Mouse (Mus musculus) cerebellum, adult 11-12 months (tissue): ENCODE data around the gene Unc5b.

Experiments
- DNase-seq: peaks from one replicate; pipeline ENCODE4 v3.0.0; 2022

The Unc5b gene

DNA sequence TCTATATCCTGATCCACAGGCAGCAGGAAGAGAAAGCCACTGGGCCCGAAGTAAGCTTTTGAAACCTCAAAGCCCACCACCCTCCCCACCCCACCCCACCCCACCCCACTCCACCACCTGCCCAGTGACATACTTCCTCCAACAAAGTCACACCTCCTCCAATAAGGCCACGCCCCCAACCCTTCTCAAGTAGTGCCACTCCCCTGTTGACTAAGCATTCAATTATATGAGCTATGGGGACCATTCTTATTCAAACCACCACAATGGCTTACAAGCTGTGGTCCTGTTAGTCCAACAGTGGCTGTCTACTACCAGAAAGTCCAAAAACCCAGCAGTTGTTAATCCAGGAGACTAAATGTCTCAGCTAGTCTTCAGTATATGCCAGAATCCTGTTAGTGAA lies 112.9 kb downstream of the Unc5b start:
- DNase-seq, result no peak

GRCm38 (mm10) chr10:60716449-60716848 lies 114.9 kb downstream of the Unc5b start:
- DNase-seq, result no peak
